Mouse (Mus musculus) left cerebral cortex, adult 2 months (tissue): ENCODE results near the gene Pin1rt1. TPM values are rescaled to one million over a fixed set of nuclear protein-coding genes. Genes with fewer than 3 reads are reported as not detected.
A peak's percentile ranks its signal among the peaks of the same experiment; 100 is the strongest.

Experiments
- DNase-seq, 2 experiments: peaks; one replicate each; pipeline ENCODE4 v3.0.0; 2021 to 2022; ENCODE audit warnings: low spot score in 2 of 2, mixed read lengths in 1 of 2; ENCODE audit errors: extremely low spot score in 1 of 2
- H3K27ac ChIP-seq: fragments of 200-600 bp; 2 replicates; pipeline ENCODE4 v1.8.1; 2022
- H3K4me3 ChIP-seq: fragments of 200-600 bp; 2 replicates; pipeline ENCODE4 v1.8.1; 2022
- CTCF ChIP-seq: fragments of 200-600 bp; IDR thresholded peaks from 2 replicates; pipeline ENCODE4 v1.8.1; 2022; ENCODE audit warnings: antibody characterized with exemption, mild to moderate bottlenecking, moderate library complexity
- intact Hi-C: fragments of 180-260 bp; cut with DNase I; formaldehyde crosslinking; loops from one replicate; pipeline ENCODE4 v1.15.1; 2025
- total RNA-seq, 2 experiments: library from RNA; stranded (reverse); gene quantifications; 2 replicates each; pipeline ENCODE4 v1.2.3; 2021

The Pin1rt1 gene
- total RNA-seq, 2 experiments from 2014 or later = not detected

DNA sequence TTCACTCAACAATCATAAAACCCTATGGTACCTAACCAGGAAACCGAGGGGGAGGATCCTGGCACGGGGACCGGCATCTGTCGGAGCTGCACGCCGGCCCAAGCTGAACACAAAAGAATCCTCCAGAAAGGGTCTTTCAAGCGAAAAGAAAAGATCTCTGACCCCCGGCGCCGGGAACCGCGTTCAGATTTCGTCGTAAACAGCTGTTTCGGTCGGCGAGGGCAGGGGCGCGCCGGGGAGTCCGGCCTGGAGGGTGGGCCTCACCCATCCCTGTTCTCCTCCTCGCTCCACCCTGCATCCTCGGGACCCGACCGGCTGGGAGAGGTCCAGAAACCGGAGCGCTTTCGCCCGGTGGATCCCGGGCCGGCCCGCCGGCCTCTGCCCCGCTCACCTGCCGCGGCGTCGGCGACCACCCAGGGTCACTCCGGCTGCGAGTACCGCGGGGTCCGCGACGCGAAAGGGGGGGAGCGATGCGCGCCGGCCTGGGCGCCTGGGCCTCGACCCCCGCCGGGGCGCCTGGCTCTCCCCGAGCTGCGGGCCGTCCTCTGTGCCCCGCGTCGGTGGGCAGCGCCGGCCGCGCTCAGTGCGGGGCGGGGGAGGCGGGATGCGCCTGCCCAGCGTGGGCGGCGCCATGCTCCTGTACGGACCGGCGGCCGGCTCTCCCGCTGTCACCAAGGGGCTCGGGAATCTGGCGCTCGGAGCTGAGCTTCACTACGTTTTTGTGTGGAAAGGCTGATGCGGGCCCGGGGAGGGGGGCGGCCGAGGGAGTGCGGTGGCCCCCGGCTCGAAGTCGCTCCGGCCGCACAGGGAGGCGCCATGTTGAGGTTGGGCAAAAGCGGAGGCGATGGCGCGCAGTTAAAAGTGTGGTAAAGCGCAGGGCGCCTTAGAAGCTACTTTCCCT is 4.3 kb downstream of the Pin1rt1 start, which contains the start of gene Tcp11l1:
TSS of gene Tcp11l1 (minus strand) at position 585 of the 901 bp plus-strand sequence.
- H3K4me3 ChIP-seq = peak within 1 kb of the TSS; percentile 85
- peak within 1 kb of the TSS; percentile 93 for H3K27ac ChIP-seq
- no peak for TF ChIP-seq CTCF
- intact Hi-C loops = loop anchor here (2.0 kb wide), 1 partner anchor 31 kb away; the partner anchor contains the start of gene Depdc7
- DNase-seq = peak; percentile 64 to 69

GRCm38 (mm10) chr2:104710670-104711370 is 5.4 kb downstream of the Pin1rt1 start:
- intact Hi-C loops = no loop called here
- Histone ChIP-seq H3K4me3 (peak overlapping the region; percentile 85), H3K27ac (no peak overlapping the region; the same call in 1 of the 2 replicates)
- TF ChIP-seq CTCF = no peak
- no peak for DNase-seq

DNA sequence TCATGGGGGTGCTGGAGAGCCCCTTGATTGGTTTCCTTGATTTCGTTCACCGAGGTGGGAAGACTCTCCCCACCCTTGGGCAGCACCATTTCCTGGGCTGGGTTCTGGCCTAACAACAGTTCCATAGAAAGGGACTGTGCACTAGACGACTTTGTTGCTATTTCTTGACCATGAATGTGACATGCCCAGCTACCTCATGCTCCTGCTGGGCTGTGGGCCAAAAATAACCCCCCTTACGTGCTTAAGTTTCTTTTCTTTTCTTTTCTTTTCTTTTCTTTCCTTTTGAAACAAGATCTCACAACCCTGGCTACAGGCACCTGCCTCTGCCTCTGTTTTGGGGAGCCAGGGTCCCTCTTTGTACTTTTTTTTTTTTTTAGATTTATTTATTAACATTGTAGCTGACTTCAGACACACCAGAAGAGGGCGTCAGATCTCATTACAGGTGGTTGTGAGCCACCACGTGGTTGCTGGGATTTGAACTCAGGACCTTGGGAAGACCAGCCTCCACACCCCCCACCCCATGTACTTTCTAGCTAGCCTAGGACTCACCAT is 6.3 kb downstream of the Pin1rt1 start:
- Histone ChIP-seq H3K4me3 (no peak overlapping the region), H3K27ac (no peak overlapping the region)
- no peak for TF ChIP-seq CTCF
- DNase-seq = no peak
- intact Hi-C loops = no loop called here

DNA sequence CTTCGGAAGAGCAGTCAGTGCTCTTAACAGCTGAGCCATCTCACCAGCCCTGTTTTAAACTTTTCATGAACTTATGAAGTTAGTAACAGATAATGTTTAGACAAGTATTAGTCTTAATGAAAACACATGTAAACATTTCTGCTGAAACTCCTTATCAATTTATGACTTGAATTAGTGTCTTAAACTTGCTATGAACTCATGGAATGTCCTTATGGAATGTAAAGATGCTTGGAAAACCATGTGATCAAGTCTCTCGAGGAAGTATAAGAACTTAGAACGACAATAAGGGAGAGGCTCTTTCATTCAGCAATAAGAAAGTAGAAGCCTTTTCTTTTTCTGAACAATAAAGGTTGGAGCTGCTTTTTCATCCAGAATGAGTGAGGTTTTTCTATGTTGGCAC is 11.8 kb downstream of the Pin1rt1 start:
- Histone ChIP-seq H3K4me3 (no peak overlapping the region), H3K27ac (no peak overlapping the region)
- intact Hi-C loops = no loop called here
- no peak for DNase-seq
- no peak for TF ChIP-seq CTCF

- TF ChIP-seq CTCF = no peak
- Histone ChIP-seq H3K4me3 (no peak overlapping the region), H3K27ac (no peak overlapping the region)
- intact Hi-C loops = no loop called here
- no peak for DNase-seq
Measured at GRCm38 (mm10) chr2:104703158-104703557, 13.0 kb downstream of the Pin1rt1 start.

DNA sequence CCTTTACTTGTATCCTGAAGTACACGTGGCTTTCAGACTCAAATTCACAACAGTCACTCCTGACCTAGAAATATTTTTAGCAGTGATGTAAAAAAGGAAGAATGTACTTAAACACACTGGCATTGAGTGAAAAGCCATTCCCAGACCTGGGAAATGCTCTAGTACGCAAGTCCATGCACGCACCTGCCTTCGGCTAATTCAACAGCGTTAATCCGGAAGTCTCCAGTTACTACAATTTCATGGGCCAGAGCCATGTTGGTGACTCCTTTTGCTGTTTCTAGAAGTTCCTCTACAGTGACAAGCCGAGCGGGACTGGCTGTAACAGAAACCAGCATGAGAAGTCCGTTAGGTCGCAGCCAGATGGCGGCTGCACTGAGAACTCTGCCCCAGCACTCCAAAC is 16.5 kb downstream of the Pin1rt1 start:
- DNase-seq = no peak
- TF ChIP-seq CTCF = no peak
- intact Hi-C loops = no loop called here
- Histone ChIP-seq H3K27ac (no peak overlapping the region), H3K4me3 (no peak overlapping the region)

GRCm38 (mm10) chr2:104692551-104692950 is 23.6 kb downstream of the Pin1rt1 start:
- intact Hi-C loops = no loop called here
- Histone ChIP-seq H3K4me3 (no peak overlapping the region), H3K27ac (no peak overlapping the region)
- TF ChIP-seq CTCF = no peak
- no peak for DNase-seq

GRCm38 (mm10) chr2:104690720-104691119 is 25.5 kb downstream of the Pin1rt1 start:
- no peak overlapping the region for H3K4me3 ChIP-seq
- no peak for TF ChIP-seq CTCF
- intact Hi-C loops = no loop called here
- DNase-seq = no peak
- no peak overlapping the region for H3K27ac ChIP-seq

GRCm38 (mm10) chr2:104688724-104689123 is 27.5 kb downstream of the Pin1rt1 start:
- Histone ChIP-seq H3K4me3 (no peak overlapping the region), H3K27ac (no peak overlapping the region)
- TF ChIP-seq CTCF = no peak
- no peak for DNase-seq
- intact Hi-C loops = loop anchor here (5.0 to 10.0 kb wide), 2 partner anchors 54 to 546 kb away; partner anchors contain the start of gene Depdc7

GRCm38 (mm10) chr2:104688321-104688720 is 27.9 kb downstream of the Pin1rt1 start:
- DNase-seq = no peak
- no peak for TF ChIP-seq CTCF
- Histone ChIP-seq H3K4me3 (no peak overlapping the region), H3K27ac (no peak overlapping the region)
- intact Hi-C loops = loop anchor here (5.0 to 10.0 kb wide), 2 partner anchors 54 to 546 kb away; partner anchors contain the start of gene Depdc7

DNA sequence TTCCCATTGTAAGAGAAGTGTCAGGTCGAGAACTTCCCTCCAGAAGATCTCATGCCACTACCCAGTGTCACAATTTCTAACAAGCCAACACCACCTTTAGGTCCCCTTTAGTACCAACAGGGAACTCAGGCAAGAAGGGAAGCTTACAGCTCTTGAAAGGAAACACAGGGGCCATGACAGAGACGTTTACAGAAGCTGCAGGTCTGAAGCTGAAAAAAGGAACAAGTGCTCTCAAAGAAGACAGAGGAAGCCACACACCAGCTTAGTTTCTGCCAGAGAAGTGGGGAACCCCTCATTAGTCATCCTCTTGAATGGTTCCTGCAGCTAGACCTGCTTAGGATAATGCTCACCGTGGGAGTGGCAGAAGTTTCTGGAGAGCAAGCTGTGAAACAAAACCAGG is 28.9 kb downstream of the Pin1rt1 start:
- H3K27ac ChIP-seq = no peak overlapping the region
- intact Hi-C loops = loop anchor here (5.0 to 10.0 kb wide), 2 partner anchors 55 to 548 kb away; partner anchors contain the start of gene Depdc7
- H3K4me3 ChIP-seq = no peak overlapping the region

More for the DNA sequence above, 28.9 kb downstream of the Pin1rt1 start:
- no peak for DNase-seq
- no peak for TF ChIP-seq CTCF
